Mouse (Mus musculus) left cerebral cortex, adult 2 months (tissue): ENCODE results near the gene Tmed10. TPM values are rescaled to one million over a fixed set of nuclear protein-coding genes. Genes with fewer than 3 reads are reported as not detected.

Experiments
- DNase-seq, 2 experiments: peaks; one replicate each; pipeline ENCODE4 v3.0.0; 2021 to 2022; ENCODE audit warnings: low spot score in 2 of 2, mixed read lengths in 1 of 2; ENCODE audit errors: extremely low spot score in 1 of 2
- H3K27ac ChIP-seq: fragments of 200-600 bp; 2 replicates; pipeline ENCODE4 v1.8.1; 2022
- H3K4me3 ChIP-seq: fragments of 200-600 bp; 2 replicates; pipeline ENCODE4 v1.8.1; 2022
- CTCF ChIP-seq: fragments of 200-600 bp; IDR thresholded peaks from 2 replicates; pipeline ENCODE4 v1.8.1; 2022; ENCODE audit warnings: antibody characterized with exemption, mild to moderate bottlenecking, moderate library complexity
- intact Hi-C: fragments of 180-260 bp; cut with DNase I; formaldehyde crosslinking; loops from one replicate; pipeline ENCODE4 v1.15.1; 2025
- long read RNA-seq, 2 experiments: library from polyadenylated mRNA; stranded (forward); transcript quantifications; one replicate each; pipeline ENCODE4 v2.0.0; 2021; ENCODE audit warnings: borderline mapping rate in 2 of 2
- total RNA-seq, 2 experiments: library from RNA; stranded (reverse); gene quantifications; 2 replicates each; pipeline ENCODE4 v1.2.3; 2021

Gene Tmed10
- total RNA-seq: 100 to 1,000 TPM; 164 to 165 TPM
- long read RNA-seq, experiment 1, transcript Tmed10-201 (5 exons, 1,482 nt): major isoform, 68 of 106 reads
- long read RNA-seq, experiment 1, partial matches to known transcripts: 0 of 106 reads
- long read RNA-seq, experiment 1, other reads (novel, unspliced or antisense): 35 of 106 reads
- long read RNA-seq, experiment 2, transcript Tmed10-201 (5 exons, 1,482 nt): major isoform, 41 of 64 reads
- long read RNA-seq, experiment 2, partial matches to known transcripts: 0 of 64 reads
- long read RNA-seq, experiment 2, other reads (novel, unspliced or antisense): 22 of 64 reads

GRCm38 (mm10) chr12:85374561-85375272, at the start of gene Tmed10:
Tmed10 (minus strand) TSS chr12:85374847.
- peak within 1 kb of the TSS; percentile 82 for H3K4me3 ChIP-seq
- DNase-seq: peak; percentile 85 to 90
- peak within 1 kb of the TSS; percentile 96 for H3K27ac ChIP-seq
- TF ChIP-seq CTCF: no peak; the same call in 1 of the 2 replicates
- intact Hi-C loops: loop anchor here (2.0 to 5.0 kb wide), 4 partner anchors 24 to 112 kb away; partner anchors contain the start of gene Fos

- intact Hi-C loops: loop anchor here (10.0 kb wide), 1 partner anchor 382 kb away; no protein-coding TSS in a partner anchor
- no peak for DNase-seq
- Histone ChIP-seq H3K27ac (no peak overlapping the region), H3K4me3 (no peak overlapping the region)
- TF ChIP-seq CTCF: no peak
These were observed 48.6 kb upstream of the Tmed10 start for GRCm38 (mm10) chr12:85423236-85423635.

- intact Hi-C loops: loop anchor here (10.0 kb wide), 1 partner anchor 382 kb away; no protein-coding TSS in a partner anchor
- no peak for DNase-seq
These were observed 47.9 kb upstream of the Tmed10 start for GRCm38 (mm10) chr12:85422536-85422935.

GRCm38 (mm10) chr12:85420945-85421344, 46.3 kb upstream of the Tmed10 start:
- intact Hi-C loops: loop anchor here (10.0 kb wide), 1 partner anchor 384 kb away; no protein-coding TSS in a partner anchor
- TF ChIP-seq CTCF: no peak

More at GRCm38 (mm10) chr12:85422536-85422935, 47.9 kb upstream of the Tmed10 start:
- no peak for TF ChIP-seq CTCF
- Histone ChIP-seq H3K27ac (no peak overlapping the region), H3K4me3 (no peak overlapping the region)

GRCm38 (mm10) chr12:85417845-85418244, 43.2 kb upstream of the Tmed10 start:
- DNase-seq: no peak
- no peak for TF ChIP-seq CTCF
- H3K27ac ChIP-seq: no peak overlapping the region
- intact Hi-C loops: no loop called here
- H3K4me3 ChIP-seq: no peak overlapping the region

More at GRCm38 (mm10) chr12:85420945-85421344, 46.3 kb upstream of the Tmed10 start:
- no peak overlapping the region for H3K27ac ChIP-seq
- DNase-seq: no peak
- H3K4me3 ChIP-seq: no peak overlapping the region

GRCm38 (mm10) chr12:85416298-85416697, 41.7 kb upstream of the Tmed10 start:
- no peak for TF ChIP-seq CTCF
- no peak for DNase-seq
- no peak overlapping the region for H3K4me3 ChIP-seq
- intact Hi-C loops: no loop called here
- no peak overlapping the region for H3K27ac ChIP-seq

GRCm38 (mm10) chr12:85415876-85416275, 41.2 kb upstream of the Tmed10 start:
- TF ChIP-seq CTCF: no peak
- intact Hi-C loops: no loop called here
- DNase-seq: no peak
- Histone ChIP-seq H3K27ac (no peak overlapping the region), H3K4me3 (no peak overlapping the region)

- Histone ChIP-seq H3K27ac (no peak overlapping the region), H3K4me3 (no peak overlapping the region)
- intact Hi-C loops: no loop called here
- TF ChIP-seq CTCF: no peak
- no peak for DNase-seq
These were observed 36.5 kb upstream of the Tmed10 start for GRCm38 (mm10) chr12:85411136-85411535.

- H3K27ac ChIP-seq: no peak overlapping the region
- H3K4me3 ChIP-seq: no peak overlapping the region
- DNase-seq: no peak
- no peak for TF ChIP-seq CTCF
- intact Hi-C loops: no loop called here
These were observed 23.3 kb upstream of the Tmed10 start for GRCm38 (mm10) chr12:85397960-85398272.

GRCm38 (mm10) chr12:85397063-85397959, 22.7 kb upstream of the Tmed10 start:
- no peak for TF ChIP-seq CTCF
- no peak for DNase-seq
- intact Hi-C loops: no loop called here
- Histone ChIP-seq H3K4me3 (no peak overlapping the region), H3K27ac (no peak overlapping the region)

GRCm38 (mm10) chr12:85393981-85394380, 19.3 kb upstream of the Tmed10 start:
- Histone ChIP-seq H3K4me3 (no peak overlapping the region), H3K27ac (no peak overlapping the region)
- TF ChIP-seq CTCF: no peak
- DNase-seq: no peak
- intact Hi-C loops: no loop called here

- Histone ChIP-seq H3K4me3 (no peak overlapping the region), H3K27ac (no peak overlapping the region)
- no peak for TF ChIP-seq CTCF
- no peak for DNase-seq
- intact Hi-C loops: no loop called here
These were observed 18.9 kb upstream of the Tmed10 start for GRCm38 (mm10) chr12:85393526-85393925.
